Mouse (Mus musculus): Measurements from ENCODE around the gene Rc3h1. TPM values are rescaled to one million over a fixed set of nuclear protein-coding genes. Genes with fewer than 3 reads are reported as not detected.
"Not testable (repeated sequence)": the region's sequence is repeated elsewhere in the genome, so short reads cannot be mapped to it uniquely, and the experiment has no call there.

Gene Rc3h1
- polyA plus RNA-seq, 1 experiment from 2014 or later: 5.9 TPM

DNA sequence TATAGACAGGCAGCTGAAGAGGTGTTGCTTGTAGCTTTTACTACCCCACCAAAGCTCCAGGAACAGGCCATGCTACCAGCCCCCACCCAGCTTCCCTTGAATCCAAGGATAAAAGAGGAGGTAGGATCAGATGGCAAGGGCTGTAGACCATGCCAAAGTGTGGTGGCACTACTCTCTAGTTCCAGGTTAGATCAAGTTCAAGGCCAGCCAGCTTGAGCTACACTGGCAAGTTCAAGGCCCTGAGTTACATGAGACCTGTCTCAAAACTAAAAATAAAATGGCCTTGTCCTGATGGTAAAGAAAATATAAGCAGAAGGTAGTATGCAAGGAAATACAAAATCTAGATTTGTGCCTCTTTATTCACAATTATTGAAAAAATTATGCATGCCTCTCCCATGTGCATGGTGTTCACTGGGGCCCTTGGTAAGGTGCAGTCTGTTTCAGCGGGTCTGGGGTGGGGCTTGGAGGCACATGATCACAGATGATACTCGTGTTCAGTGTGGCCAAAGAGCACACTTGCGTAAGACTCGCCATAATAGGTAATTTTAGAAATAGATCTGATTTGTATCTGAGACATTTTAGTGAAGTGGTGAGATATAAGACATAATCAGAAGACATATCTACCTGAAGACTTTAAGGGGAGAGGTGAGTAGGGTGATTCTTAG, 72.0 kb downstream of the Rc3h1 start, which contains the start of gene Serpinc1:
TSS of gene Serpinc1 (plus strand) at position 515 of the 665 bp plus-strand sequence.
- DNase-seq (ENCODE audit: low spot score): no peak
- H3K27me3 ChIP-seq (ENCODE audit: insufficient read depth, low read length): no peaks in the 10 kb centered on the region
- no peaks in the 10 kb centered on the region for H3K9me3 ChIP-seq (replicated peaks; ENCODE audit: low read length)
- H3K4me1 ChIP-seq (replicated peaks; ENCODE audit: insufficient read depth, low read length): no peaks in the 10 kb centered on the region
- H3K36me3 ChIP-seq (ENCODE audit: insufficient read depth, low read length): no peaks in the 10 kb centered on the region
- no peak for ATAC-seq (replicated peaks; ENCODE audit: low FRiP score, low read depth)
- no peak within 1 kb of the TSS for H3K27ac ChIP-seq
- TF ChIP-seq CTCF (IDR thresholded peaks at IDR 0.05; ENCODE audit: low read depth): no peak
- H3K4me3 ChIP-seq (replicated peaks; ENCODE audit: low read depth, low read length): no peak within 1 kb of the TSS
- 90% methylated on average over 4 of the region's 4 CpGs for WGBS
- H3K9ac ChIP-seq (ENCODE audit: low read depth, low read length): no peak within 1 kb of the TSS
- H3K4me2 ChIP-seq (ENCODE audit: low read length): no peak within 1 kb of the TSS

DNA sequence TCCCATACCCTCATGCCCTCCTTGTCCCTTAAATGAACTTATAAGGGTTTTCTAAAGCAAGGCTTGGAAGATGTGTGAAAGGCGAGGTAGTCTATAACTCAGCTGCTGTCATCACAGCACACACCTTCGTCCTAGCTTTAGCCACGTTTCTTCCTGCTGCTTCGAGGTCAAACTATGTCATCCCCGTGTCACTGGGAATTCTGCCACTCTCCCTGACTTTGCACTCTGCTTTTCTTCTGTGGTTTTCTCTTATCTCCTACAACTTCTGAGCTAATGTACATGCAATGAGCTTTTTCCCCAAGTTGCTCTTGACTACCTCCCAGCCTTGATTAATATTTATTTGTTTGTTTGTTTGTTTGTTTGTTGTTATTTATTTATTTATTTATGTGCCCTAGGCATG, 73.8 kb downstream of the Rc3h1 start:
- H3K4me1 ChIP-seq (replicated peaks; ENCODE audit: insufficient read depth, low read length): no peaks in the 10 kb centered on the region
- H3K9ac ChIP-seq (ENCODE audit: low read depth, low read length): no peak overlapping the region
- H3K27me3 ChIP-seq (ENCODE audit: insufficient read depth, low read length): no peaks in the 10 kb centered on the region
- H3K27ac ChIP-seq: no peak overlapping the region
- no peaks in the 10 kb centered on the region for H3K36me3 ChIP-seq (ENCODE audit: insufficient read depth, low read length)
- ATAC-seq (replicated peaks; ENCODE audit: low FRiP score, low read depth) (no peak), DNase-seq (ENCODE audit: low spot score) (no peak)
- H3K9me3 ChIP-seq (replicated peaks; ENCODE audit: low read length): no peaks in the 10 kb centered on the region
- H3K4me3 ChIP-seq (replicated peaks; ENCODE audit: low read depth, low read length): no peak overlapping the region
- TF ChIP-seq CTCF (IDR thresholded peaks at IDR 0.05; ENCODE audit: low read depth): no peak
- no peak overlapping the region for H3K4me2 ChIP-seq (ENCODE audit: low read length)
- WGBS: 63% methylated on average over 5 of the region's 5 CpGs

- no peak overlapping the region for H3K9ac ChIP-seq (ENCODE audit: low read depth, low read length)
- H3K4me1 ChIP-seq (replicated peaks; ENCODE audit: insufficient read depth, low read length): no peaks in the 10 kb centered on the region
- DNase-seq (ENCODE audit: low spot score) (peak; percentile 40), ATAC-seq (replicated peaks; ENCODE audit: low FRiP score, low read depth) (peak; percentile 38; the same call in 1 of the 2 replicates)
- no peak overlapping the region for H3K27ac ChIP-seq
- H3K9me3 ChIP-seq (replicated peaks; ENCODE audit: low read length): no peaks in the 10 kb centered on the region
- no peaks in the 10 kb centered on the region for H3K27me3 ChIP-seq (ENCODE audit: insufficient read depth, low read length)
- H3K36me3 ChIP-seq (ENCODE audit: insufficient read depth, low read length): no peaks in the 10 kb centered on the region
- 33% methylated on average over 8 of the region's 8 CpGs for WGBS
- H3K4me3 ChIP-seq (replicated peaks; ENCODE audit: low read depth, low read length): no peak overlapping the region
- no peak overlapping the region for H3K4me2 ChIP-seq (ENCODE audit: low read length)
- no peak for TF ChIP-seq CTCF (IDR thresholded peaks at IDR 0.05; ENCODE audit: low read depth)
Observed at GRCm38 (mm10) chr1:160980537-160981234, 74.5 kb downstream of the Rc3h1 start.

- Histone ChIP-seq H3K27me3 (ENCODE audit: insufficient read depth, low read length) (no peaks in the 10 kb centered on the region), H3K27ac (no peak overlapping the region), H3K4me1 (replicated peaks; ENCODE audit: insufficient read depth, low read length) (no peaks in the 10 kb centered on the region), H3K36me3 (ENCODE audit: insufficient read depth, low read length) (no peaks in the 10 kb centered on the region), H3K9me3 (replicated peaks; ENCODE audit: low read length) (no peaks in the 10 kb centered on the region), H3K9ac (ENCODE audit: low read depth, low read length) (no peak overlapping the region), H3K4me2 (ENCODE audit: low read length) (no peak overlapping the region), H3K4me3 (replicated peaks; ENCODE audit: low read depth, low read length) (no peak overlapping the region)
- 68% methylated on average over 4 of the region's 4 CpGs for WGBS
- TF ChIP-seq CTCF (IDR thresholded peaks at IDR 0.05; ENCODE audit: low read depth): no peak
- ATAC-seq (replicated peaks; ENCODE audit: low FRiP score, low read depth): no peak
- no peak for DNase-seq (ENCODE audit: low spot score)
Observed at GRCm38 (mm10) chr1:160981337-160981736, 75.1 kb downstream of the Rc3h1 start.

GRCm38 (mm10) chr1:160982887-160983286, 76.7 kb downstream of the Rc3h1 start:
- Histone ChIP-seq H3K9ac (ENCODE audit: low read depth, low read length) (no peak overlapping the region), H3K27me3 (ENCODE audit: insufficient read depth, low read length) (no peaks in the 10 kb centered on the region), H3K9me3 (replicated peaks; ENCODE audit: low read length) (no peaks in the 10 kb centered on the region), H3K4me2 (ENCODE audit: low read length) (no peak overlapping the region), H3K4me3 (replicated peaks; ENCODE audit: low read depth, low read length) (no peak overlapping the region), H3K36me3 (ENCODE audit: insufficient read depth, low read length) (no peaks in the 10 kb centered on the region), H3K27ac (no peak overlapping the region), H3K4me1 (replicated peaks; ENCODE audit: insufficient read depth, low read length) (no peaks in the 10 kb centered on the region)
- 77% methylated on average over 3 of the region's 3 CpGs for WGBS
- no peak for DNase-seq (ENCODE audit: low spot score)
- ATAC-seq (replicated peaks; ENCODE audit: low FRiP score, low read depth): no peak
- no peak for TF ChIP-seq CTCF (IDR thresholded peaks at IDR 0.05; ENCODE audit: low read depth)

- not testable (repeated sequence) for H3K4me2 ChIP-seq (ENCODE audit: low read length); H3K4me1 ChIP-seq (replicated peaks; ENCODE audit: insufficient read depth, low read length); ATAC-seq (replicated peaks; ENCODE audit: low FRiP score, low read depth); H3K27ac ChIP-seq; H3K9me3 ChIP-seq (replicated peaks; ENCODE audit: low read length); H3K4me3 ChIP-seq (replicated peaks; ENCODE audit: low read depth, low read length); H3K36me3 ChIP-seq (ENCODE audit: insufficient read depth, low read length); DNase-seq (ENCODE audit: low spot score); H3K9ac ChIP-seq (ENCODE audit: low read depth, low read length); H3K27me3 ChIP-seq (ENCODE audit: insufficient read depth, low read length)
- WGBS: 74% methylated on average over 1 of the region's 1 CpGs
Observed at GRCm38 (mm10) chr1:160984731-160985130, 78.5 kb downstream of the Rc3h1 start.
